Mouse (Mus musculus) C2C12 (cell line): ENCODE measurements around the gene Rex1bd. TPM values are rescaled to one million over a fixed set of nuclear protein-coding genes. Genes with fewer than 3 reads are reported as not detected.

Experiments used
- H3K27me3 ChIP-seq: one replicate; pipeline ENCODE4 v1.6.1; 2011; ENCODE audit not compliant: control insufficient read depth, insufficient read depth, insufficient read length
- H3K36me3 ChIP-seq: one replicate; pipeline ENCODE4 v1.6.1; 2011; ENCODE audit not compliant: control insufficient read depth, insufficient read depth
- H3K4me3 ChIP-seq: one replicate; pipeline ENCODE4 v1.5.1; 2011; ENCODE audit warnings: mild to moderate bottlenecking, control low read depth; ENCODE audit not compliant: poor library complexity, insufficient read depth, severe bottlenecking
- H3K79me2 ChIP-seq: one replicate; pipeline ENCODE4 v1.6.1; 2011; ENCODE audit not compliant: control insufficient read depth, insufficient read depth
- H3K79me3 ChIP-seq: one replicate; pipeline ENCODE4 v1.6.1; 2011; ENCODE audit warnings: low read depth, control low read depth
- H3ac ChIP-seq: one replicate; pipeline ENCODE3; 2011; ENCODE audit warnings: low read depth; ENCODE audit not compliant: control insufficient read depth, insufficient read length
- CEBPB ChIP-seq: IDR thresholded peaks from one replicate; pipeline ENCODE4 v1.6.1; 2011; ENCODE audit warnings: low read depth, mild to moderate bottlenecking, control low read depth, moderate library complexity
- CTCF ChIP-seq: IDR thresholded peaks from one replicate; pipeline ENCODE4 v1.5.1; 2011; ENCODE audit not compliant: control insufficient read depth, insufficient read depth, insufficient read length
- FOSL1 ChIP-seq: IDR thresholded peaks from one replicate; pipeline ENCODE4 v1.8.0; 2011; ENCODE audit warnings: mild to moderate bottlenecking, low read length; ENCODE audit not compliant: poor library complexity, insufficient read depth, severe bottlenecking
- MAX ChIP-seq: IDR thresholded peaks from one replicate; pipeline ENCODE4 v1.6.1; 2011; ENCODE audit warnings: mild to moderate bottlenecking, control low read depth
- MYOD1 ChIP-seq: IDR thresholded peaks from one replicate; pipeline ENCODE4 v1.6.1; 2011; ENCODE audit warnings: low read depth; ENCODE audit not compliant: control insufficient read depth, insufficient read length
- MYOG ChIP-seq: IDR thresholded peaks from one replicate; pipeline ENCODE4 v1.6.1; 2011; ENCODE audit not compliant: control insufficient read depth, insufficient read length; ENCODE audit errors: extremely low read depth
- USF1 ChIP-seq: IDR thresholded peaks from one replicate; pipeline ENCODE4 v1.6.1; 2011; ENCODE audit warnings: low read depth, mild to moderate bottlenecking, control low read depth, moderate library complexity
- polyA plus RNA-seq: library from polyadenylated mRNA; unstranded; fragments of >200 nt; fragmentation: generic; extraction: Trizol; gene quantifications from one replicate; pipeline ENCODE4 v1.2.1, GENCODE M21; 2012; ENCODE audit warnings: missing spikeins

Gene Rex1bd
- polyA plus RNA-seq, 1 experiment: 199 TPM

- no peak overlapping the region for H3ac ChIP-seq
- no peaks in the 10 kb centered on the region for H3K27me3 ChIP-seq
- H3K79me2 ChIP-seq: peaks cover 27% of the 10 kb centered on the region
- H3K36me3 ChIP-seq: no peaks in the 10 kb centered on the region
- TF ChIP-seq MAX (no peak), MYOG (no peak), FOSL1 (no peak), CEBPB (no peak), CTCF (no peak), MYOD1 (no peak), USF1 (no peak)
- no peak overlapping the region for H3K4me3 ChIP-seq
- peaks cover 10% of the 10 kb centered on the region for H3K79me3 ChIP-seq
These were observed 15.6 kb downstream of the Rex1bd start for GRCm38 (mm10) chr8:70490880-70491495.

GRCm38 (mm10) chr8:70490061-70490879 lies 16.3 kb downstream of the Rex1bd start:
- no peak for TF ChIP-seq FOSL1
- no peak overlapping the region for H3K4me3 ChIP-seq
- peaks cover 7% of the 10 kb centered on the region for H3K79me3 ChIP-seq
- no peak overlapping the region for H3ac ChIP-seq
- H3K27me3 ChIP-seq: no peaks in the 10 kb centered on the region
- peaks cover 20% of the 10 kb centered on the region for H3K79me2 ChIP-seq
- H3K36me3 ChIP-seq: no peaks in the 10 kb centered on the region

- peaks cover 4% of the 10 kb centered on the region for H3K79me3 ChIP-seq
- peaks cover 13% of the 10 kb centered on the region for H3K79me2 ChIP-seq
- no peak overlapping the region for H3K4me3 ChIP-seq
- TF ChIP-seq FOSL1: no peak
- no peak for TF ChIP-seq CTCF
- no peak for TF ChIP-seq CEBPB
- no peak for TF ChIP-seq USF1
- TF ChIP-seq MYOG: no peak
- TF ChIP-seq MYOD1: no peak
- TF ChIP-seq MAX: no peak
- H3K36me3 ChIP-seq: no peaks in the 10 kb centered on the region
- no peaks in the 10 kb centered on the region for H3K27me3 ChIP-seq
- peak overlapping the region; percentile 34 for H3ac ChIP-seq
These were observed 17.0 kb downstream of the Rex1bd start for GRCm38 (mm10) chr8:70489576-70489975.

GRCm38 (mm10) chr8:70488931-70489470 lies 17.6 kb downstream of the Rex1bd start:
- Histone ChIP-seq H3K79me2 (peaks cover 8% of the 10 kb centered on the region), H3K27me3 (no peaks in the 10 kb centered on the region), H3ac (no peak overlapping the region), H3K4me3 (no peak overlapping the region), H3K36me3 (no peaks in the 10 kb centered on the region), H3K79me3 (peaks cover 1% of the 10 kb centered on the region)
- TF ChIP-seq USF1: peak; percentile 23
- TF ChIP-seq FOSL1: no peak

- H3K79me3 ChIP-seq: no peaks in the 10 kb centered on the region
- no peak overlapping the region for H3K4me3 ChIP-seq
- no peak overlapping the region for H3ac ChIP-seq
- TF ChIP-seq USF1: no peak
- no peak for TF ChIP-seq MAX
- no peak for TF ChIP-seq MYOG
- no peak for TF ChIP-seq CEBPB
- no peak for TF ChIP-seq FOSL1
- TF ChIP-seq CTCF: no peak
- no peak for TF ChIP-seq MYOD1
- H3K36me3 ChIP-seq: no peaks in the 10 kb centered on the region
- H3K79me2 ChIP-seq: no peaks in the 10 kb centered on the region
- no peaks in the 10 kb centered on the region for H3K27me3 ChIP-seq
These were observed 18.4 kb downstream of the Rex1bd start for GRCm38 (mm10) chr8:70487993-70488796.
